Mouse (Mus musculus) erythroblast, embryonic 14.5 days (primary cell): ENCODE measurements around the gene Capn15. TPM values are rescaled to one million over a fixed set of nuclear protein-coding genes. Genes with fewer than 3 reads are reported as not detected.
A peak's percentile ranks its signal among the peaks of the same experiment; 100 is the strongest.

Experiments used
- H3K27me3 ChIP-seq: 2 replicates; pipeline ENCODE4 v1.6.1; 2012; ENCODE audit warnings: inconsistent platforms; ENCODE audit not compliant: control insufficient read depth
- H3K36me3 ChIP-seq: 2 replicates; pipeline ENCODE4 v1.6.1; 2012; ENCODE audit warnings: mild to moderate bottlenecking, inconsistent platforms; ENCODE audit not compliant: control insufficient read depth
- H3K4me1 ChIP-seq: 2 replicates; pipeline ENCODE4 v1.6.1; 2012; ENCODE audit warnings: inconsistent platforms; ENCODE audit not compliant: control insufficient read depth
- H3K4me3 ChIP-seq: replicated peaks from 2 replicates; pipeline ENCODE3; 2012; ENCODE audit warnings: moderate library complexity, mild to moderate bottlenecking, inconsistent platforms
- H3K9me3 ChIP-seq: 2 replicates; pipeline ENCODE4 v1.6.1; 2012; ENCODE audit warnings: low read length, inconsistent platforms, mixed read lengths; ENCODE audit not compliant: control insufficient read depth
- GATA1 ChIP-seq: IDR thresholded peaks from 2 replicates; pipeline ENCODE4 v1.6.1; 2012; ENCODE audit warnings: low read length, inconsistent platforms, mixed read lengths
- TAL1 ChIP-seq: IDR thresholded peaks from 3 replicates; pipeline ENCODE4 v1.6.1; 2012; ENCODE audit warnings: low read length, inconsistent platforms, mixed read lengths
- polyA plus RNA-seq: library from polyadenylated mRNA; stranded (reverse); fragments of >175 nt; gene quantifications from 2 replicates; pipeline ENCODE4 v1.2.3, GENCODE M21; 2012

Gene Capn15
- polyA plus RNA-seq, 1 experiment: 6.3 TPM

DNA sequence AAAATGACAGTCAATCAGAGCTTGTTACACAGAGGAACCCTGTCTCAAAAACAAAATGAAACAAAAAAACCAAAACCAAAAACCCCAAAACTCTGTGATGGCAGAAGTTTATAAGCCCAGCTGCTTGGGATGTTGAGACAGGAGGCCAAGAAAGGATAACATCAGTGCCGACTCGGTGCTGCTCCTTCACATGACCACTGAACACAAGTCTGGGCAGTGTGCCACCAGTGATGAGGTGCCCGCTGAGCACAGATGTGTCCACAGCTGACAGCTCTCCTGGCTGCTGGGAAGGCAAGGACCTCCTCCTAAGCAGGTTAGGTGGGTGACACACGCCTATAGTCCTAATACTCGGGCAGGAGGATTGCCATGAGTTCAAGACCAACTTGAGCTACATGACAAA, 63.5 kb downstream of the Capn15 start:
- no peak overlapping the region for H3K4me3 ChIP-seq
- H3K36me3 ChIP-seq: peaks cover 54% of the 10 kb centered on the region
- no peaks in the 10 kb centered on the region for H3K9me3 ChIP-seq

GRCm38 (mm10) chr17:25919786-25920642, 65.6 kb downstream of the Capn15 start:
- TF ChIP-seq GATA1 (peak; percentile 27; the same call in 1 of the 2 replicates), TAL1 (no peak)
- Histone ChIP-seq H3K9me3 (no peaks in the 10 kb centered on the region), H3K4me1 (peaks cover 63% of the 10 kb centered on the region), H3K36me3 (peaks cover 35% of the 10 kb centered on the region), H3K27me3 (no peaks in the 10 kb centered on the region), H3K4me3 (peak overlapping the region; percentile 73)

More for the DNA sequence above, 63.5 kb downstream of the Capn15 start:
- peaks cover 62% of the 10 kb centered on the region for H3K4me1 ChIP-seq
- TF ChIP-seq TAL1 (no peak), GATA1 (no peak)
- H3K27me3 ChIP-seq: no peaks in the 10 kb centered on the region

DNA sequence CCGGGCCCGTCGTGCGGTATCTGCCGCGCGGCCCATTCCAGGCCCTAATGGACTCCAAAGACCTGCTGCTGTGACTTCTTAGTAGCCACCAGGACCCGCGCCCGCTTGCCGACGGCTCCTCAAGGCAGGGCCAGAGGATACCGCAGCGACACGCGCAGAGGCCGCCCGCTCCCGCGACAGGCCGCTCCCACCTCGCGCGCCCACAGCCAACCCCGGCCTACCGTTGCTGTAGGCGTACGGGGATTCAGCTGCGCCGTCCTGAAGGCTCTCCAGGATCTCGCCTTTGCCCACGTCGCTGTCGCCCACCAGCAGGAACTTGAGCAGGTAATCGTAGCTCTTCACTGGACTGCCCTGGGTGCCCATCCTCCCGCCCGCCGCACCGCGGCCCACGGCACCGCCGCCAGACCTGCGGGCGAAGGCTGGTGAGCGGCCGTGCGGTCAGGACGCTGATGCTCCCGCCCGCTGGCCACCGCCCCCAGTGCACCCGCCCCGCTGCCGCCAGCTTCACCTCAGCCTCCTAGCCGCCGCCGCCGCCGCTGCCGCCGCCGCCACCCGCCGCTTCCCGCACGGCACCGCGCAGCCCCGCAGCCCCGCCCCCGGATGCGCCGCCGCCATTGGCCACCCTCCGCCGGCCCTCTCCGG, 66.3 kb downstream of the Capn15 start, which contains the start of gene Rab40c:
Gene Rab40c (minus strand): TSS at position 584 of the 642 bp plus-strand sequence.
- peaks cover 67% of the 10 kb centered on the region for H3K4me1 ChIP-seq
- no peak for TF ChIP-seq GATA1
- no peak for TF ChIP-seq TAL1
- no peaks in the 10 kb centered on the region for H3K9me3 ChIP-seq
- H3K27me3 ChIP-seq: no peaks in the 10 kb centered on the region
- peaks cover 27% of the 10 kb centered on the region for H3K36me3 ChIP-seq
- peak within 1 kb of the TSS; percentile 73 for H3K4me3 ChIP-seq

GRCm38 (mm10) chr17:25918037-25918750, 67.4 kb downstream of the Capn15 start:
- H3K9me3 ChIP-seq: no peaks in the 10 kb centered on the region
- no peaks in the 10 kb centered on the region for H3K27me3 ChIP-seq
- H3K4me3 ChIP-seq: peak overlapping the region; percentile 73
- H3K36me3 ChIP-seq: peaks cover 23% of the 10 kb centered on the region
- peaks cover 74% of the 10 kb centered on the region for H3K4me1 ChIP-seq
- TF ChIP-seq TAL1 (no peak), GATA1 (no peak)

DNA sequence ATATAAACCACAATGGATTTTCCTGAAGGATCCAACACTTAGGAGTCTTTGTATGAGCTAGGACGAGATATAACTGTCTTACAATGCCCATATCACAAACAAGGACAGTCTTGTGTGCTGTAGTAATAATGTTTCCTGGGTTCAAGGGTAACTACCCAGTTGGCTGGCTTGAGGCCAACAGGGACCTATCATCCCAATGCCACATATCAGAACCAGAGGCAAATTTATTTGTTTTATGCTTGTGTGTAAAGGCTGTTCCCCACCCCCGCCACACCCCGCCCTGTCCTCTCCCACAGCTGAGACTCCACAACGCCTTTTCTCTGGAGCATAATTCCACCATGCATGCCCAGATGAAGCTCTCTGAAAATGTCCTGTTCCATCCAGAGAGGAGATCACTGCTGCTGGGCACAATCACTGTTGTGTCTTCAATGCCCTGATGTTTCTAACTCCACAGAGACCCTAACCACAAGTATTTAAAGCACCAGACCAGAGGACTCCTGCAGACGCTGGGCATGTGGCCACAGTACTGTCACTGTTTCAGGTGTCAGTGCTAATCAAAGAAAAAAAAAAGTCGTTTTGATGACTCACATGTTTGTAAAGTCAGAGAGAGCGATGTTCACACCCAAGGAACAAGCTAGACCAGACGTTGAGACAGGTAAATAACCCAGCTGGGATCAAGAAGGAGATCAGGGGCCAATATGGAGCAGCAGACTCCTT, 68.5 kb downstream of the Capn15 start:
- Histone ChIP-seq H3K36me3 (peaks cover 14% of the 10 kb centered on the region), H3K4me3 (no peak overlapping the region), H3K27me3 (no peaks in the 10 kb centered on the region), H3K4me1 (peaks cover 72% of the 10 kb centered on the region), H3K9me3 (no peaks in the 10 kb centered on the region)
- TF ChIP-seq TAL1 (no peak), GATA1 (no peak)

DNA sequence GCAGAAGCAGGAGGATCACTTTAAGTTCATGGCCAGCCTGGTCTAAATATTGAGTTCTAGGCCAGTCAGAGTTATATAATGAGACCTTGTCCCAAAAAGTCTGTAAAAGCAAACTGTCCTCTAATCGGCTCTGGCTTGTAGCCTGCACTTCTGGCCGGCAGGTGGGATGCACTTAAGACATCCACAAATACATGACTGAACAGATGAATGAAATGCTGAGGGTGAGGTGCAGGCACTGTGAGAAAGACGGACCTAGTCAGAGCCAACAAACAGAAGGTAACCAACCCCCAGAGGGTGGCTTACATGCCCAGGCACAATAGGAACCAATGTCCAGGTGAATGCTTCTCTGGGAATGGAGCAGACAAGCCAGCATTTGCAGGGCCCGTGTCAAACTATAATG, 71.3 kb downstream of the Capn15 start:
- Histone ChIP-seq H3K4me3 (no peak overlapping the region), H3K9me3 (no peaks in the 10 kb centered on the region), H3K36me3 (peaks cover 13% of the 10 kb centered on the region), H3K4me1 (peaks cover 55% of the 10 kb centered on the region), H3K27me3 (no peaks in the 10 kb centered on the region)
- TF ChIP-seq TAL1 (no peak), GATA1 (no peak)

- H3K36me3 ChIP-seq: peaks cover 13% of the 10 kb centered on the region
Observed at GRCm38 (mm10) chr17:25913877-25914275, 71.7 kb downstream of the Capn15 start.

GRCm38 (mm10) chr17:25913186-25913876, 72.3 kb downstream of the Capn15 start:
- Histone ChIP-seq H3K4me3 (no peak overlapping the region), H3K9me3 (no peaks in the 10 kb centered on the region), H3K4me1 (peaks cover 45% of the 10 kb centered on the region), H3K36me3 (peaks cover 13% of the 10 kb centered on the region), H3K27me3 (no peaks in the 10 kb centered on the region)
- TF ChIP-seq TAL1 (no peak), GATA1 (no peak)

More at GRCm38 (mm10) chr17:25913877-25914275, 71.7 kb downstream of the Capn15 start:
- Histone ChIP-seq H3K9me3 (no peaks in the 10 kb centered on the region), H3K4me3 (no peak overlapping the region), H3K4me1 (peaks cover 51% of the 10 kb centered on the region), H3K27me3 (no peaks in the 10 kb centered on the region)
- TF ChIP-seq GATA1 (no peak), TAL1 (no peak)
